Mouse (Mus musculus): Measurements from ENCODE around the gene B9d2. TPM values are rescaled to one million over a fixed set of nuclear protein-coding genes. Genes with fewer than 3 reads are reported as not detected.
A peak's percentile ranks its signal among the peaks of the same experiment; 100 is the strongest.

Gene B9d2
- 40.0 and 49.8 TPM in 2 replicates for polyA plus RNA-seq (2015; fragmentation: Nextera tagmentation; extraction: Ambion mirVana)

DNA sequence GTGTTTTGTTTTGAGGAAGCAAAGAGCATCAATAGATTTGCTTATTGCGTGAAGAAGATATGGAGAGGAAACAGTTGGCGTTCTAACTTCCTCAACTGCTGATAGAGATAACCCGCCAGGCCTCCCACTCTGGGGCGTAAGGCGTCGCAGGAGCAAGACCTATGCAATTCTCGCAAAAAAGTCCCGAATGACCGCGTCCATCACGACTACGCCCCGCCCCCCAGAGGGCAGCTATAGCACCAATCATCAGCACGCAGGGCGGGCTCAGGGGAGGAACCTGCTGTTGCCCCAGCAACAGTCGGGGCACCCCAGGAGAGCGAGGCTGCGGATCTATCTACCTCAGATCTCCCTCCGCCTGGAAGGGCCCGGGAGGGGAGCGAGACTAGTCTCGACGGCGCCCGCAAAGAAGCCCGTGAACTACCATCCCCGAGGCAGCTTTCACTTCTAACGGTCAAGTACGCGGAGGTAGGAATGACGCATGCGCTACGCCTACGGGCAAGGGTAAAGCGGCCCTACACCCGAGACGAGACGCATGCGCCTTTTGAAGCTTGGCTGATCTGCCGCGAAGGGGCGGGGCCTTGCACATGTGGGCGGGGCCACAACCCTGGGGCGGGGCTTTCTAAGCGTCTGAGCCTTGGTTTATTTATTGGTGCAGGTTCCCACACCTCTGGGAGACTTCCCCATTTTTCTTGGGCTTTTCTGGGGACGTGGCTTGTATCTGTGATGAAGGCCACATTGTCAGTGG, at the start of gene B9d2:
TSS of gene B9d2 (plus strand) at position 267 of the 745 bp plus-strand sequence.
- peak within 1 kb of the TSS; percentile 60 for H3K4me3 ChIP-seq (ENCODE audit: low read depth, low read length)
- under 1% methylated on average over 46 of the region's 46 CpGs for WGBS

DNA sequence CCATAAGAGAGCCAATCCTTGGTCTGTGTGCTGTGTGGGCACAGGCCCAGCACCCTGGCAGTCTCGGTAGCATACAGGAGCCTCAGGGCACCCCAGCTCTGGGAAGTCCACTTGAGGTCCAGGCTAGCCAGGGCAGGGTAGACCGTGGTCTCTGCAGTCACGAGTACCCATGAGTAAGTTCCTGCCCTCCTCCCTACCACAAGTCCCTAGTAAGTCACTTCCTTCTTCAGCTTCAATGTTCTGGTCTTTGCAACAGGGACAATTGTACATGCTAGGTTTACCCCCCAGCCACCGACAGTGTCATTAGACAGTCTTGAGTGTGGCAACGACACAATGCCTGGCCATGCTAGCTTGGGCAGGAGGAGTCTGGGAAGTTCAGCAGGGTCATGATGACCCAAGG, 47.9 kb upstream of the B9d2 start:
- H3K4me3 ChIP-seq (ENCODE audit: low read depth, low read length): no peak overlapping the region
- ATAC-seq: no peak
- no peak overlapping the region for H3K4me2 ChIP-seq (ENCODE audit: low read length)
- no peaks in the 10 kb centered on the region; the same call in 1 of the 2 replicates for H3K4me1 ChIP-seq (ENCODE audit: control insufficient read depth, insufficient read depth, low read length)
- H3K27ac ChIP-seq (ENCODE audit: low read length): no peak overlapping the region
- no peaks in the 10 kb centered on the region for H3K9me3 ChIP-seq (replicated peaks; ENCODE audit: control insufficient read depth, low read length, poor library complexity, severe bottlenecking)
- H3K9ac ChIP-seq (ENCODE audit: low read depth, low read length): no peak overlapping the region
- WGBS: 98% methylated on average over 5 of the region's 5 CpGs
- H3K36me3 ChIP-seq (ENCODE audit: control insufficient read depth, insufficient read depth, low read length): peaks cover 24% of the 10 kb centered on the region
- H3K27me3 ChIP-seq (ENCODE audit: control insufficient read depth, insufficient read depth, low read depth, low read length): peaks cover 7% of the 10 kb centered on the region; the same call in 1 of the 2 replicates

More for the DNA sequence above, at the start of gene B9d2:
- H3K27me3 ChIP-seq (ENCODE audit: control insufficient read depth, insufficient read depth, low read depth, low read length): peaks cover 8% of the 10 kb centered on the region
- peak within 1 kb of the TSS; percentile 51 for H3K4me2 ChIP-seq (ENCODE audit: low read length)
- H3K9me3 ChIP-seq (replicated peaks; ENCODE audit: control insufficient read depth, low read length, poor library complexity, severe bottlenecking): no peaks in the 10 kb centered on the region
- peak within 1 kb of the TSS; percentile 82 for H3K9ac ChIP-seq (ENCODE audit: low read depth, low read length)
- peaks cover 15% of the 10 kb centered on the region for H3K4me1 ChIP-seq (ENCODE audit: control insufficient read depth, insufficient read depth, low read length)
- peak within 1 kb of the TSS; percentile 96 for H3K27ac ChIP-seq (ENCODE audit: low read length)
- no peaks in the 10 kb centered on the region for H3K36me3 ChIP-seq (ENCODE audit: control insufficient read depth, insufficient read depth, low read length)
- peak; percentile 95 for ATAC-seq

DNA sequence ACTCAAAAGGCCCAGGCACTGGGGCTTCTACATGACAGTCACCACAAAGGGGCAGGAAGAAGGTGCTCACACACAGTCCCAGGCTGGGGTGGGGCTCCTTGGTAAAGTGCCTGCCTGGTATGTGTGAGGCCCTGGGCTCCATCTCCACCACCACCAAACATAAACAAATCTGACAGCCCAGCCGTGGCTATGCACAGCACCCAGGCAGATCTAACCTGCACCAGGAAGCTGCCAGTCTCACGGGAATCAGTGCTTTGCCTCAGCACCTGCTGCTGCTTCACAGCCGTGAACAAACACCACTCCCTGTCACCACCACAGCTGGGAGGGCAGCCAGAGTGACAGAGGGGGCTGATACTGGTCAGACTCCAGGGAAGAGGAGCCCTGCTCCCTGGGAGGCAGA, 44.2 kb upstream of the B9d2 start:
- no peak for ATAC-seq
- H3K4me1 ChIP-seq (ENCODE audit: control insufficient read depth, insufficient read depth, low read length): no peaks in the 10 kb centered on the region
- 59% methylated on average over 3 of the region's 3 CpGs for WGBS

DNA sequence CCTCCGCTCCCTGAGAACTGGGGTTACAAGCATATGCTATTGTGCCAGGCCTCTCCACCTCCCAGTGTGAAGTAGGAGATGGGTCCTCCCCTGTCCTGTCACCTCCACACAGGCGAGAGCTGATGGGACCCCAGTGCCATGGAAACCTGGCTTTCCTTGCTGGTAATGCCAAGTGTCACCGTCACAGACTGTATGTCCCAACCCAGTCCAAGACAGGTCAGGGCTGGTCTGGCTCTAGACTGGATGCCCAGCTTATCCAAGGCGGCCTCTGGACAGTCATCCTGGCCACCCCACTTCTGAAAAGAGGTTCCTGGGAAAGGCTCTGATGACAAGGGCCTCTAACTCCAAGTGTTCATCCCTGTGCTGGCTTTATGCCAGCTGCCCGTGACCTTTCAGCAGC, 43.5 kb upstream of the B9d2 start:
- WGBS: 88% methylated on average over 5 of the region's 5 CpGs
- Histone ChIP-seq H3K9me3 (replicated peaks; ENCODE audit: control insufficient read depth, low read length, poor library complexity, severe bottlenecking) (no peaks in the 10 kb centered on the region), H3K4me2 (ENCODE audit: low read length) (no peak overlapping the region), H3K36me3 (ENCODE audit: control insufficient read depth, insufficient read depth, low read length) (peaks cover 10% of the 10 kb centered on the region; the same call in 1 of the 2 replicates), H3K4me1 (ENCODE audit: control insufficient read depth, insufficient read depth, low read length) (no peaks in the 10 kb centered on the region), H3K27ac (ENCODE audit: low read length) (no peak overlapping the region), H3K4me3 (ENCODE audit: low read depth, low read length) (no peak overlapping the region), H3K9ac (ENCODE audit: low read depth, low read length) (no peak overlapping the region), H3K27me3 (ENCODE audit: control insufficient read depth, insufficient read depth, low read depth, low read length) (no peaks in the 10 kb centered on the region)
- ATAC-seq: no peak

More for the DNA sequence above, 44.2 kb upstream of the B9d2 start:
- Histone ChIP-seq H3K9me3 (replicated peaks; ENCODE audit: control insufficient read depth, low read length, poor library complexity, severe bottlenecking) (no peaks in the 10 kb centered on the region), H3K27ac (ENCODE audit: low read length) (no peak overlapping the region), H3K27me3 (ENCODE audit: control insufficient read depth, insufficient read depth, low read depth, low read length) (no peaks in the 10 kb centered on the region), H3K4me3 (ENCODE audit: low read depth, low read length) (no peak overlapping the region), H3K36me3 (ENCODE audit: control insufficient read depth, insufficient read depth, low read length) (peaks cover 12% of the 10 kb centered on the region; the same call in 1 of the 2 replicates), H3K9ac (ENCODE audit: low read depth, low read length) (no peak overlapping the region), H3K4me2 (ENCODE audit: low read length) (no peak overlapping the region)

DNA sequence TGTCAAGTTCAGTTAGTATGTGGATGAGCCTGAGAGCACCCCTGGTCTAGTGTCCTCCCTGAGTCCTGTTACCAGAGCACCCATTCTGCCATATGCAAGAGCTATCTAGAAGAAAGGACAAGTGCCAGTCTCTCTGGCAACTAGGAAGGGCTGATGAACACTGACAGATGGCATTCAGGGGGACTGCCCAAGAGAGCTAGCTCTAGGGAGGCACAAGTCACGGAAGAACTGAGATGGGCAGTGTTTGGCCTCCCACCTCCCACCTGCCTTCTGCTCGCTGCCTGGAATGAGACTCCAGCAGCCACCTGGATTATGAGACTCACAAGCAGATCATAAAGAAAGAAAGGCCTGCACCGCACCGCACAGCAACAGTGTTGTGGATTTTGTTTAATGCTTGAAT, 40.8 kb upstream of the B9d2 start:
- WGBS: 92% methylated on average over 4 of the region's 4 CpGs
- Histone ChIP-seq H3K9ac (ENCODE audit: low read depth, low read length) (no peak overlapping the region), H3K27ac (ENCODE audit: low read length) (no peak overlapping the region), H3K4me3 (ENCODE audit: low read depth, low read length) (no peak overlapping the region), H3K36me3 (ENCODE audit: control insufficient read depth, insufficient read depth, low read length) (peaks cover 7% of the 10 kb centered on the region; the same call in 1 of the 2 replicates), H3K4me1 (ENCODE audit: control insufficient read depth, insufficient read depth, low read length) (no peaks in the 10 kb centered on the region), H3K9me3 (replicated peaks; ENCODE audit: control insufficient read depth, low read length, poor library complexity, severe bottlenecking) (no peaks in the 10 kb centered on the region), H3K27me3 (ENCODE audit: control insufficient read depth, insufficient read depth, low read depth, low read length) (no peaks in the 10 kb centered on the region), H3K4me2 (ENCODE audit: low read length) (no peak overlapping the region)
- ATAC-seq: no peak

DNA sequence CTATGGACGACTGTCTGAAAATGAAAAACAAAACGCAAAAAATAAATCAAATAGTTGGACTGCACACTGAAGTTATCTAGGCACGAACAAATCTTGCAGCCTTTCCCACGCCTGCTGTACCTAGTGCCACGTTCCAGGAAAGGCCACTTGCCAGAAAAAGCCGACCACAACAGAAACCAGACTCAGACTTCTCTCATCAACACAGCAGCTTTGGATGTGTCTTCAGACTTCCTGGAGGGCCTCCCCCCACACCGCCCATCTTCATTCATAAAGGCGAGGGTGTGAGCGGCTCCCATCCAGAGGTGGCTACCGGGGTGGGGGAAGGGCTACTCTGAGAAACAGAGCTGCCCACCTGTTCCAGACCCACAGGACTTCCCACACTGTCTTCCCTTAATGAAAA, 36.4 kb upstream of the B9d2 start:
- H3K36me3 ChIP-seq (ENCODE audit: control insufficient read depth, insufficient read depth, low read length): peaks cover 7% of the 10 kb centered on the region; the same call in 1 of the 2 replicates
- H3K27ac ChIP-seq (ENCODE audit: low read length): no peak overlapping the region
- WGBS: 83% methylated on average over 10 of the region's 10 CpGs
- ATAC-seq: no peak
- H3K4me1 ChIP-seq (ENCODE audit: control insufficient read depth, insufficient read depth, low read length): no peaks in the 10 kb centered on the region
- no peaks in the 10 kb centered on the region for H3K9me3 ChIP-seq (replicated peaks; ENCODE audit: control insufficient read depth, low read length, poor library complexity, severe bottlenecking)
- no peak overlapping the region for H3K9ac ChIP-seq (ENCODE audit: low read depth, low read length)
- H3K4me2 ChIP-seq (ENCODE audit: low read length): no peak overlapping the region
- no peak overlapping the region for H3K4me3 ChIP-seq (ENCODE audit: low read depth, low read length)
- no peaks in the 10 kb centered on the region for H3K27me3 ChIP-seq (ENCODE audit: control insufficient read depth, insufficient read depth, low read depth, low read length)

DNA sequence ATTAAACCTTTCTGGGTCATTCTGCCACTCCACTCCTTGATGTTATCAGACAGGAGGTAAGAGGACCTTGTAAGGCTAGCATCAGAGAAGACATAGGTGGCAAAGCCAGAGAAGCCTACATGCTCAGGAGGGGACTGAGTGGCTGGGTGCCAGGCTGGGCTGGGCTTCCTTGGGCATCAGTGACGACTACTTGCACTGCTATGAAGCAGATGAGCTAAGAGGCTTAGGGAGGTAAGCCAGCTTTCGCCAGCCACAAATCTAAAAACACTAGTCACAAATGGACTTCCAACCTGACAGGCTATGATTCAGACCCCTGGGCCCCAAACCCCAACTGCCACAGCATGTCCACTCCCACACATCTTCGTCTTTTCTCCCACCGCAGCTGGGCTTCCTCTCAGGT, 35.9 kb upstream of the B9d2 start:
- H3K27me3 ChIP-seq (ENCODE audit: control insufficient read depth, insufficient read depth, low read depth, low read length): no peaks in the 10 kb centered on the region
- H3K9ac ChIP-seq (ENCODE audit: low read depth, low read length): no peak overlapping the region
- no peak for ATAC-seq
- WGBS: 77% methylated on average over 4 of the region's 4 CpGs
- no peaks in the 10 kb centered on the region for H3K9me3 ChIP-seq (replicated peaks; ENCODE audit: control insufficient read depth, low read length, poor library complexity, severe bottlenecking)
- no peaks in the 10 kb centered on the region for H3K4me1 ChIP-seq (ENCODE audit: control insufficient read depth, insufficient read depth, low read length)
- no peak overlapping the region for H3K27ac ChIP-seq (ENCODE audit: low read length)
- peaks cover 7% of the 10 kb centered on the region; the same call in 1 of the 2 replicates for H3K36me3 ChIP-seq (ENCODE audit: control insufficient read depth, insufficient read depth, low read length)
- H3K4me2 ChIP-seq (ENCODE audit: low read length): no peak overlapping the region
- H3K4me3 ChIP-seq (ENCODE audit: low read depth, low read length): no peak overlapping the region

DNA sequence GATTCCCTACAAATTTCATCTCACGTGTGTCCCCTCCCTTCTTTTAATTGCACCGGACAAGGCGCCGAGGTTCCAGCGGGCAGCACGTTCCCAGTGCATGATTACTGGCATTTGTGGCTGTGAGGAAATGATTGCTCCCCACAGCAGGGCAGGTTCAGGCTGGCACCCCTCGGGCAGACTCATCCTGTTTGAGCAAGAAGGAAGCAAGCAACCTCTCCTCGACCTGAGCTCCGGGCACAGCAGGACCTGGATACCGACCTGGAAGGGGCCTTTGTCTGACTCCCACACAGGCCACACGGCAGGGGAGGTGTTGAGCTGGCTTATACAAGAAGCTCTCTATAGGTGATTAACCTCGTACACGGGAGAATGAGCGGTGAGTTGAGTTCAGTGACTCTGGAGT, 35.5 kb upstream of the B9d2 start:
- no peak for ATAC-seq
- Histone ChIP-seq H3K27ac (ENCODE audit: low read length) (no peak overlapping the region), H3K9ac (ENCODE audit: low read depth, low read length) (no peak overlapping the region), H3K9me3 (replicated peaks; ENCODE audit: control insufficient read depth, low read length, poor library complexity, severe bottlenecking) (no peaks in the 10 kb centered on the region), H3K36me3 (ENCODE audit: control insufficient read depth, insufficient read depth, low read length) (peaks cover 6% of the 10 kb centered on the region; the same call in 1 of the 2 replicates), H3K4me1 (ENCODE audit: control insufficient read depth, insufficient read depth, low read length) (no peaks in the 10 kb centered on the region), H3K27me3 (ENCODE audit: control insufficient read depth, insufficient read depth, low read depth, low read length) (no peaks in the 10 kb centered on the region), H3K4me2 (ENCODE audit: low read length) (no peak overlapping the region), H3K4me3 (ENCODE audit: low read depth, low read length) (no peak overlapping the region)
- WGBS: 49% methylated on average over 14 of the region's 14 CpGs

DNA sequence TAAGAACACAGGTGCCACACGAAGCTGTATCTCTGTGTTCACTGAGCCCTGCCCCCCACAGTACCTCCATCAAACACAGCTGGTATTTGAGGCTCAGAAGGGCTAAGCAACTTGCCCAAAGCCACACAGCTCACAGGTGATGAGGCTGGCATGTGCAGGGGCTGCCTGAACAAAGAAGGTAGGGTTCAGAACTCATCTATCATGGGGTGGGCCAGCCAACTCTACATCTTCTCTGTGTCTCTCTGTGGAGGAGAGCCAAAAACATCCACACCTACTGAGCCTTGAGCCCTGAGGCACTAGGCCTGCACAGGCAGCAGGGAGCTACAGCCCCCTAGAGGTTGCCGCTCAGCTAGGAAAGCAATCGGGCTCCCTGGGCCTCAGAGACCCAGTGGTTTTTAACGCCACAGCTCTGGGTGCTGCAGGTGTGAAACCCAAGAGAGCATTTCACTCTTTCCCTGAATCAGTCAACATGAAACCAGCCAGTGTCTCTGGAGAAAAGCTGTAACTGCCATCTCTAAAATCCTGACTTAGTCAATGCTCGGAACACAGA, 32.9 kb upstream of the B9d2 start:
- Histone ChIP-seq H3K9ac (ENCODE audit: low read depth, low read length) (no peak overlapping the region), H3K36me3 (ENCODE audit: control insufficient read depth, insufficient read depth, low read length) (no peaks in the 10 kb centered on the region), H3K27ac (ENCODE audit: low read length) (no peak overlapping the region), H3K27me3 (ENCODE audit: control insufficient read depth, insufficient read depth, low read depth, low read length) (no peaks in the 10 kb centered on the region), H3K4me2 (ENCODE audit: low read length) (no peak overlapping the region), H3K4me1 (ENCODE audit: control insufficient read depth, insufficient read depth, low read length) (no peaks in the 10 kb centered on the region), H3K9me3 (replicated peaks; ENCODE audit: control insufficient read depth, low read length, poor library complexity, severe bottlenecking) (no peaks in the 10 kb centered on the region), H3K4me3 (ENCODE audit: low read depth, low read length) (no peak overlapping the region)
- ATAC-seq: no peak
- WGBS: 61% methylated on average over 5 of the region's 5 CpGs

Measured in midbrain, embryonic 16.5 days (tissue).